Mouse (Mus musculus) testis, adult 2 months (tissue): ENCODE measurements around the gene Mcm3ap.

Experiments
- CTCF ChIP-seq: fragments of 200-500 bp; IDR thresholded peaks from 2 replicates; pipeline ENCODE4 v1.5.1; 2012; ENCODE audit warnings: low read depth, mild to moderate bottlenecking, inconsistent platforms, low read length, moderate library complexity; ENCODE audit not compliant: control insufficient read depth, insufficient read depth, insufficient replicate concordance
- POLR2A ChIP-seq: fragments of 200-500 bp; IDR thresholded peaks from 2 replicates; pipeline ENCODE4 v1.6.1; 2012; ENCODE audit warnings: low read depth, mild to moderate bottlenecking, inconsistent platforms, low read length, moderate library complexity; ENCODE audit not compliant: control insufficient read depth

DNA sequence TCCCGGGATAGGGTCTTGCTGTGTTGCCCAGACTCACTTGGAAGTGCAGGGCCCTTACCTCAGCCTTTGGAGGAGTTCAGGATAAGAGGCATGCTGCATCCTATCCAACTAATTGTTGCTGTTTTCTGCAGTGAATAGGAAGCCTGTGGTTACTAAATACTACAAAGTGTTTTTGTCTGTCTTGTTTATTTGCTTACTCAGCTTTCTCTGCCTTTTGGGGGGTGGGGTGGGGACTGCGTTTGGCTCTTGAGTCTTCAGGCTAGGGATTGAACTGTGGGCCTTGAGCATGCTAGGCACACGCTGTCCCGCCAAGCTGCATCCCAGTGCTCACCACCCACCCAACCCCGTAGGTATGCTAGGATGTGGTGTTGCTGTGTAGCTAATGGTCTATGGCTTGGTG lies 5.0 kb downstream of the Mcm3ap start:
- TF ChIP-seq CTCF = no peak
- TF ChIP-seq POLR2A = no peak
